Mouse (Mus musculus) lung, postnatal 36 days (tissue): Measurements from ENCODE around the gene Mafg.

Experiments
- DNase-seq: peaks from one replicate; pipeline ENCODE4 v3.0.0; 2022; ENCODE audit warnings: mixed read lengths

Gene Mafg

GRCm38 (mm10) chr11:120643601-120643987 is 10.2 kb upstream of the Mafg start, which contains the start of gene Pycr1:
Gene Pycr1, minus strand, starts transcription at chr11:120643769.
- DNase-seq, result peak; percentile 98

- DNase-seq, result no peak
These were observed 9.7 kb upstream of the Mafg start for GRCm38 (mm10) chr11:120642939-120643600.

- no peak for DNase-seq
These were observed 8.5 kb upstream of the Mafg start for GRCm38 (mm10) chr11:120641869-120642268.

GRCm38 (mm10) chr11:120641255-120641654 is 7.9 kb upstream of the Mafg start:
- no peak for DNase-seq

- no peak for DNase-seq
These were observed 1.4 kb upstream of the Mafg start for GRCm38 (mm10) chr11:120634810-120635209.

GRCm38 (mm10) chr11:120632559-120633519 is 561 bp downstream of the Mafg start:
- DNase-seq, result peak; percentile 80

GRCm38 (mm10) chr11:120631726-120632448 is 1.5 kb downstream of the Mafg start:
- no peak for DNase-seq

- no peak for DNase-seq
These were observed 2.3 kb downstream of the Mafg start for GRCm38 (mm10) chr11:120630881-120631725.

GRCm38 (mm10) chr11:120630401-120630871 is 3.0 kb downstream of the Mafg start:
- DNase-seq, result peak; percentile 79

- DNase-seq, result peak; percentile 43
These were observed 3.5 kb downstream of the Mafg start for GRCm38 (mm10) chr11:120629911-120630310.

GRCm38 (mm10) chr11:120629341-120629730 is 4.1 kb downstream of the Mafg start:
- peak; percentile 46 for DNase-seq

GRCm38 (mm10) chr11:120628601-120629340 is 4.6 kb downstream of the Mafg start:
- no peak for DNase-seq

- peak; percentile 49 for DNase-seq
These were observed 5.7 kb downstream of the Mafg start for GRCm38 (mm10) chr11:120627468-120628300.

GRCm38 (mm10) chr11:120626785-120627467 is 6.5 kb downstream of the Mafg start:
- DNase-seq, result no peak

- no peak for DNase-seq
These were observed 8.1 kb downstream of the Mafg start, which contains the start of gene Sirt7 for GRCm38 (mm10) chr11:120625152-120625775. Gene Sirt7, minus strand, starts transcription at chr11:120625240.

GRCm38 (mm10) chr11:120624680-120625111 is 8.7 kb downstream of the Mafg start:
- DNase-seq, result peak; percentile 92

- DNase-seq, result peak; percentile 85
These were observed 9.3 kb downstream of the Mafg start for GRCm38 (mm10) chr11:120623961-120624679.

GRCm38 (mm10) chr11:120622805-120623204 is 10.6 kb downstream of the Mafg start:
- DNase-seq, result no peak
